Mouse (Mus musculus) myocyte (in vitro differentiated cells): ENCODE results near the gene Cd34. TPM values are rescaled to one million over a fixed set of nuclear protein-coding genes. Genes with fewer than 3 reads are reported as not detected.

ENCODE experiments used
- H3K27me3 ChIP-seq: one replicate; pipeline ENCODE4 v1.6.1; 2011; ENCODE audit not compliant: control insufficient read depth, insufficient read depth, insufficient read length
- H3K36me3 ChIP-seq: one replicate; pipeline ENCODE4 v1.6.1; 2011; ENCODE audit not compliant: control insufficient read depth, insufficient read depth
- H3K4me2 ChIP-seq: one replicate; pipeline ENCODE4 v1.6.1; 2011; ENCODE audit warnings: low read depth, control low read depth
- H3K4me3 ChIP-seq: one replicate; pipeline ENCODE4 v1.5.1; 2011; ENCODE audit warnings: mild to moderate bottlenecking, control low read depth, moderate library complexity
- H3K79me2 ChIP-seq: one replicate; pipeline ENCODE4 v1.6.1; 2011; ENCODE audit not compliant: control insufficient read depth, insufficient read depth
- H3ac ChIP-seq: one replicate; pipeline ENCODE4 v1.6.1; 2011; ENCODE audit not compliant: control insufficient read depth, insufficient read length
- CEBPB ChIP-seq: IDR thresholded peaks from 2 replicates; pipeline ENCODE4 v1.6.1; 2011; ENCODE audit warnings: mild to moderate bottlenecking, moderate library complexity; ENCODE audit not compliant: poor library complexity, insufficient read depth, severe bottlenecking
- E2F4 ChIP-seq: IDR thresholded peaks from one replicate; pipeline ENCODE4 v1.6.1; 2011; ENCODE audit warnings: mild to moderate bottlenecking, control low read depth, moderate library complexity; ENCODE audit not compliant: insufficient read depth
- MAX ChIP-seq: IDR thresholded peaks from one replicate; pipeline ENCODE4 v1.6.1; 2011; ENCODE audit warnings: low read depth, mild to moderate bottlenecking, control low read depth
- MYOD1 ChIP-seq, 3 experiments: IDR thresholded peaks; one replicate each; pipeline ENCODE4 v1.6.1; 2011; ENCODE audit warnings: control low read depth in 2 of 3, low read depth in 2 of 3, mild to moderate bottlenecking in 2 of 3, moderate library complexity in 1 of 3; ENCODE audit not compliant: insufficient read length in 2 of 3, control insufficient read depth in 1 of 3
- MYOG ChIP-seq, 3 experiments: IDR thresholded peaks; one replicate each; pipeline ENCODE4 v1.6.1; 2011; ENCODE audit warnings: control low read depth in 2 of 3, low read depth in 2 of 3, mild to moderate bottlenecking in 2 of 3; ENCODE audit not compliant: insufficient read length in 2 of 3, control insufficient read depth in 1 of 3, insufficient read depth in 1 of 3
- POLR2A ChIP-seq: IDR thresholded peaks from one replicate; pipeline ENCODE4 v1.6.1; 2011; ENCODE audit warnings: low read depth, mild to moderate bottlenecking, control low read depth, moderate library complexity; ENCODE audit not compliant: insufficient read length
- POLR2AphosphoS2 ChIP-seq: IDR thresholded peaks from one replicate; pipeline ENCODE4 v1.6.1; 2011; ENCODE audit warnings: low read depth, control low read depth; ENCODE audit not compliant: insufficient read length
- REST ChIP-seq: IDR thresholded peaks from one replicate; pipeline ENCODE4 v1.6.1; 2011; ENCODE audit warnings: mild to moderate bottlenecking, control low read depth, moderate library complexity; ENCODE audit not compliant: insufficient read depth, insufficient read length
- SRF ChIP-seq: IDR thresholded peaks from one replicate; pipeline ENCODE4 v1.6.1; 2011; ENCODE audit warnings: low read depth; ENCODE audit not compliant: control insufficient read depth, insufficient read length
- TCF12 ChIP-seq: IDR thresholded peaks from one replicate; pipeline ENCODE4 v1.6.1; 2011; ENCODE audit warnings: mild to moderate bottlenecking, control low read depth; ENCODE audit not compliant: poor library complexity, insufficient read depth, severe bottlenecking
- TCF3 ChIP-seq: IDR thresholded peaks from one replicate; pipeline ENCODE4 v1.6.1; 2011; ENCODE audit warnings: low read depth, control low read depth; ENCODE audit not compliant: insufficient read length
- USF1 ChIP-seq: IDR thresholded peaks from one replicate; pipeline ENCODE4 v1.6.1; 2011; ENCODE audit warnings: low read depth, mild to moderate bottlenecking, control low read depth, moderate library complexity
- polyA plus RNA-seq: library from polyadenylated mRNA; unstranded; fragments of >200 nt; fragmentation: generic; extraction: Trizol; gene quantifications from one replicate; pipeline ENCODE4 v1.2.1, GENCODE M21; 2012; ENCODE audit warnings: missing spikeins

Gene Cd34
- polyA plus RNA-seq, 1 experiment, result 19.0 TPM

DNA sequence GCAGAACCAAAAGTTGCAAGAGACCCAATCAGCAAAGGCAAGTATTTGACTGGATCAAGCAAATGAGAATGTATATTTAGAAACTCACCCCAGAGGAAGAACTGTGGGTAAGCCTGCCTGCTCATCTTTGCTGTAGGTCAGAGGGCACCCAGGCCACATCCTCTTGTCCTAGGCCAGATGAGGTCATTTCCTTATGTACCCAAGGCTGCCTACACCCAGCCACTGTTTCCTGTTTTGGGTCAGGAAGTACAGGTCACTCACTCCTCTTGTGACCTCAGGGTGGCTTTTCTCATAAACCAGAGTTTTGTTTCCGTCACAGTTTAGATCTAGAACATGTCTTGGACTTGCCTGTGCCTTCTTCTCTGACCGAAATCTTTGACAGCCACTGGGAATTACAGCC is 56.6 kb downstream of the Cd34 start:
- no peak overlapping the region for H3K4me3 ChIP-seq
- H3K36me3 ChIP-seq, result no peaks in the 10 kb centered on the region
- H3ac ChIP-seq, result no peak overlapping the region
- H3K79me2 ChIP-seq, result no peaks in the 10 kb centered on the region
- no peaks in the 10 kb centered on the region for H3K27me3 ChIP-seq
- no peak overlapping the region for H3K4me2 ChIP-seq
- no peak for TF ChIP-seq MAX

- Histone ChIP-seq H3K79me2 (no peaks in the 10 kb centered on the region), H3K4me3 (no peak overlapping the region), H3K4me2 (no peak overlapping the region), H3K36me3 (no peaks in the 10 kb centered on the region), H3ac (no peak overlapping the region), H3K27me3 (no peaks in the 10 kb centered on the region)
- no peak for TF ChIP-seq REST
- no peak for TF ChIP-seq POLR2AphosphoS2
- TF ChIP-seq CEBPB, result no peak
- no peak for TF ChIP-seq E2F4
- TF ChIP-seq TCF12, result no peak
- TF ChIP-seq MYOD1 (IDR thresholded peaks at IDR 0.05; ENCODE audit: control insufficient read depth in 1 of 3, insufficient read length in 2 of 3, low read depth in 2 of 3), result no peak
- no peak for TF ChIP-seq SRF
Observed at GRCm38 (mm10) chr1:194998396-194998795, 59.8 kb downstream of the Cd34 start.

GRCm38 (mm10) chr1:195003328-195003727 is 64.7 kb downstream of the Cd34 start:
- no peak overlapping the region for H3K4me2 ChIP-seq
- TF ChIP-seq MYOG (IDR thresholded peaks at IDR 0.05; ENCODE audit: control insufficient read depth in 1 of 3, insufficient read depth in 1 of 3, insufficient read length in 2 of 3, low read depth in 2 of 3) (no peak), MAX (no peak), REST (no peak), TCF12 (no peak), POLR2AphosphoS2 (no peak), USF1 (no peak), POLR2A (no peak), TCF3 (no peak), CEBPB (no peak), MYOD1 (IDR thresholded peaks at IDR 0.05; ENCODE audit: control insufficient read depth in 1 of 3, insufficient read length in 2 of 3, low read depth in 2 of 3) (no peak)
- H3K36me3 ChIP-seq, result no peaks in the 10 kb centered on the region
- no peak overlapping the region for H3K4me3 ChIP-seq
- no peak overlapping the region for H3ac ChIP-seq
- H3K79me2 ChIP-seq, result no peaks in the 10 kb centered on the region
- no peaks in the 10 kb centered on the region for H3K27me3 ChIP-seq

GRCm38 (mm10) chr1:195004194-195004593 is 65.6 kb downstream of the Cd34 start:
- no peak overlapping the region for H3K4me3 ChIP-seq
- TF ChIP-seq TCF12 (no peak), MAX (no peak), USF1 (no peak), SRF (no peak), POLR2AphosphoS2 (no peak), POLR2A (no peak), MYOG (IDR thresholded peaks at IDR 0.05; ENCODE audit: control insufficient read depth in 1 of 3, insufficient read depth in 1 of 3, insufficient read length in 2 of 3, low read depth in 2 of 3) (no peak), CEBPB (no peak), E2F4 (no peak), REST (no peak), TCF3 (no peak)
- H3K79me2 ChIP-seq, result no peaks in the 10 kb centered on the region
- no peak overlapping the region for H3K4me2 ChIP-seq
- H3K36me3 ChIP-seq, result no peaks in the 10 kb centered on the region
- H3K27me3 ChIP-seq, result no peaks in the 10 kb centered on the region
- no peak overlapping the region for H3ac ChIP-seq

- H3K79me2 ChIP-seq, result no peaks in the 10 kb centered on the region
- TF ChIP-seq SRF, result no peak
- no peak overlapping the region for H3ac ChIP-seq
- no peaks in the 10 kb centered on the region for H3K27me3 ChIP-seq
- no peaks in the 10 kb centered on the region for H3K36me3 ChIP-seq
- no peak overlapping the region for H3K4me2 ChIP-seq
- no peak overlapping the region for H3K4me3 ChIP-seq
Observed at GRCm38 (mm10) chr1:195006267-195006666, 67.6 kb downstream of the Cd34 start.

Other genes with a start within 250 kb of the Cd34 start
- gene Cd46, start 153.4 kb downstream of the Cd34 start, polyA plus RNA-seq, result 0.13 TPM
- 60.2 TPM for gene Cr1l, start 192.8 kb downstream of the Cd34 start, polyA plus RNA-seq
- gene Cr2, start 237.9 kb downstream of the Cd34 start, polyA plus RNA-seq, result not detected